In the genomic region with DNA sequence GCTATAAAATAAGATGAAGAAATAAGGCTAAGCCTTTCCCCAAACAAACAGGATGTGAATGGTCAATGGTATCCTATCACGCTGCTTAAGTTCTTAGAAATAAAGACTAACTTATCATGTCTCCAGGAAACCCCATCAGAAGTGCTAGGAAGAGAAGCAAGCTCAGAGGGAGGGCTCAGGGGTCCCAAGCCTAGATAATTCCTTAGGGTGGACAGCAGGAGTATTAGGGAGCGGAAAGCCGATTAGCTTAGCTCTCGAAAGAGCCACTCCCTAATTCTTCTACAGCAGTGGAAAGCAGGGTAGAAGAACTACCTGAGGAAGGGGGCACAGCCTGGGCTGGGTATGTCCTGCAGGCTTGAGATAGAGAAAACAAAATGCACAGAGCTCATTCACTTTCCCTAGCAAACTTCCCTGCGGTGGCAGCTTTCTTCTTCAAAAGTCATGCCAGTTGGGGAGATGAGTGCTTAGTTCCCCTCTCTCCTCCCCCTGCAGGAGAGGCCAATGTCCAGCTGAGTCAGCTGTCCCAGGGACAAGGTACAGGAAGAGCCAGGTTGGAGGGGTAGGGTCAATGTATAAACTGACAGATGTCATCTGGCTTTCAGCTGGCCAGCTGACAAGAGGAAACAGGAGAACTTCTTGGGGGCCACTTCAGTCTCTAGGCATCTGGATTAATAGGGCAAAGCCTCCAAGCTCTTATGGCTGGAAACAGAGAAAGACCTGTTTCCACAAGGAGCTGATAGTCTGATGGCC, we compare ENCODE assay signal across 8 mouse cellular contexts. TPM values are rescaled to one million over a fixed set of nuclear protein-coding genes. Genes with fewer than 3 reads are reported as not detected.
DNase-seq lines count a peak whose midpoint lies in the region; ATAC-seq and TF ChIP-seq lines count a peak whose summit lies in the region.

No protein-coding gene starts in this region.

- TF ChIP-seq POLR2A in heart, adult 2 months (IDR thresholded peaks at IDR 0.05; ENCODE audit: insufficient read depth, low read depth, low read length) = no peak

- TF ChIP-seq EP300 in heart, adult 2 months (IDR thresholded peaks at IDR 0.05; ENCODE audit: insufficient read depth, low read depth, low read length) = no peak

- H3K9me3 ChIP-seq in embryonic facial prominence, embryonic 10.5 days = no peaks in the 10 kb centered on the region
- H3K9me3 ChIP-seq in midbrain, embryonic 12.5 days = no peaks in the 10 kb centered on the region

- H3K79me2 ChIP-seq in heart, adult 2 months (replicated peaks; ENCODE audit: control insufficient read depth, insufficient read depth, low read length) = peaks cover 2% of the 10 kb centered on the region

- intact Hi-C loops in heart, adult 2 months (cut with DNase I) = no loop called here
- intact Hi-C loops in left cerebral cortex, postnatal 25 days (cut with DNase I) = no loop called here

- H3K4me1 ChIP-seq in heart, adult 2 months (ENCODE audit: control insufficient read depth, insufficient read depth, low read length) = peaks cover 7% of the 10 kb centered on the region
- peaks cover 33% of the 10 kb centered on the region for H3K4me1 ChIP-seq in embryonic facial prominence, embryonic 10.5 days
- H3K4me1 ChIP-seq in midbrain, embryonic 12.5 days = peaks cover 31% of the 10 kb centered on the region

- H3K4me3 ChIP-seq in heart, adult 2 months = peak overlapping the region; percentile 95
- peak overlapping the region; percentile 86 for H3K4me3 ChIP-seq in embryonic facial prominence, embryonic 10.5 days
- peak overlapping the region; percentile 95 for H3K4me3 ChIP-seq in midbrain, embryonic 12.5 days

- 32% methylated on average over 5 of the region's 5 CpGs for WGBS in heart, adult 2 months
- 60% methylated on average over 5 of the region's 5 CpGs for WGBS in embryonic facial prominence, embryonic 10.5 days
- 27% methylated on average over 5 of the region's 5 CpGs for WGBS in midbrain, embryonic 12.5 days

- no peak for DNase-seq in heart, adult 2 months
- DNase-seq in heart, adult 18-20 months = no peak
- DNase-seq in embryonic facial prominence, embryonic 10.5 days (ENCODE audit: low spot score) = no peak
- DNase-seq in kidney, adult 18-20 months = peak; percentile 76
- DNase-seq in urinary bladder, postnatal 14 days (ENCODE audit: low spot score) = no peak
- DNase-seq in ovary, adult 18-20 months (ENCODE audit: low spot score) = no peak
- no peak for DNase-seq in left cerebral cortex, postnatal 25 days (ENCODE audit: low spot score in 2 of 2)

- TF ChIP-seq CTCF in heart, adult 2 months (IDR thresholded peaks at IDR 0.05) = no peak

- peak overlapping the region; percentile 92 for H3K4me2 ChIP-seq in midbrain, embryonic 12.5 days (replicated peaks)

- peak overlapping the region; percentile 97 for H3K27ac ChIP-seq in heart, adult 2 months
- H3K27ac ChIP-seq in embryonic facial prominence, embryonic 10.5 days (replicated peaks) = no peak overlapping the region
- no peak overlapping the region for H3K27ac ChIP-seq in midbrain, embryonic 12.5 days (replicated peaks)

- no peaks in the 10 kb centered on the region for H3K27me3 ChIP-seq in heart, adult 2 months (ENCODE audit: control insufficient read depth, insufficient read depth, low read length)
- H3K27me3 ChIP-seq in embryonic facial prominence, embryonic 10.5 days (replicated peaks; ENCODE audit: low read depth, poor library complexity, severe bottlenecking) = peaks cover 10% of the 10 kb centered on the region
- no peaks in the 10 kb centered on the region; the same call in none of the 2 replicates for H3K27me3 ChIP-seq in midbrain, embryonic 12.5 days

- ATAC-seq in midbrain, embryonic 12.5 days (ENCODE audit: low FRiP score, low read depth) = no peak

- no peaks in the 10 kb centered on the region for H3K36me3 ChIP-seq in heart, adult 2 months (ENCODE audit: control insufficient read depth, insufficient read depth, low read length)
- peaks cover 39% of the 10 kb centered on the region for H3K36me3 ChIP-seq in embryonic facial prominence, embryonic 10.5 days (replicated peaks)
- peaks cover 36% of the 10 kb centered on the region for H3K36me3 ChIP-seq in midbrain, embryonic 12.5 days

- peak overlapping the region; percentile 14 for H3K9ac ChIP-seq in heart, adult 2 months (ENCODE audit: low read depth, low read length)
- H3K9ac ChIP-seq in midbrain, embryonic 12.5 days (replicated peaks) = peak overlapping the region; percentile 91

RNA-seq across cellular contexts. Expression of a gene that starts 1.8 kb away (rescaled TPM):
- 10 to 100 TPM; 14.4 to 15.7 TPM for total RNA-seq in heart, adult 2 months (2021)
- 20.4 and 29.9 TPM in 2 replicates for polyA plus RNA-seq in heart, adult 2 months (2012; rRNA removed)
- total RNA-seq in heart, adult 18-20 months (2021) = 10 to 100 TPM; 13.7 to 19.6 TPM
- 6.8 and 7.8 TPM in 2 replicates for polyA plus RNA-seq in embryonic facial prominence, embryonic 10.5 days (2016; fragmentation: Nextera tagmentation; extraction: Ambion mirVana)
- polyA plus RNA-seq in midbrain, embryonic 12.5 days (2016; fragmentation: Nextera tagmentation; extraction: Ambion mirVana) = 19.0 and 19.7 TPM in 2 replicates
- total RNA-seq in left cerebral cortex, postnatal 25 days (2021) = 100 to 1,000 TPM; 207 to 225 TPM

RNA-seq across cellular contexts. Expression of a gene that starts 7.6 kb away (rescaled TPM):
- total RNA-seq in heart, adult 2 months (2021) = 10 to 100 TPM; 18.9 to 20.6 TPM
- polyA plus RNA-seq in heart, adult 2 months (2012; rRNA removed) = 34.3 and 51.3 TPM in 2 replicates
- total RNA-seq in heart, adult 18-20 months (2021) = 10 to 100 TPM; 17.8 to 18.2 TPM
- polyA plus RNA-seq in embryonic facial prominence, embryonic 10.5 days (2016; fragmentation: Nextera tagmentation; extraction: Ambion mirVana) = 53.8 and 53.9 TPM in 2 replicates
- polyA plus RNA-seq in midbrain, embryonic 12.5 days (2016; fragmentation: Nextera tagmentation; extraction: Ambion mirVana) = 34.7 and 39.1 TPM in 2 replicates
- 10 to 100 TPM; 12.5 to 13.8 TPM for total RNA-seq in left cerebral cortex, postnatal 25 days (2021)

RNA-seq across cellular contexts. Expression of a gene that starts 12.8 kb away (rescaled TPM):
- total RNA-seq in heart, adult 2 months (2021) = 10 to 100 TPM in 1 of 2 experiments, 1 to 10 TPM in 1; 6.9 to 10.2 TPM
- 12.6 and 16.0 TPM in 2 replicates for polyA plus RNA-seq in heart, adult 2 months (2012; rRNA removed)
- total RNA-seq in heart, adult 18-20 months (2021) = 1 to 10 TPM; 8.1 TPM
- 29.6 and 31.4 TPM in 2 replicates for polyA plus RNA-seq in embryonic facial prominence, embryonic 10.5 days (2016; fragmentation: Nextera tagmentation; extraction: Ambion mirVana)
- polyA plus RNA-seq in midbrain, embryonic 12.5 days (2016; fragmentation: Nextera tagmentation; extraction: Ambion mirVana) = 33.9 and 38.5 TPM in 2 replicates
- total RNA-seq in left cerebral cortex, postnatal 25 days (2021) = 10 to 100 TPM; 28.4 to 28.6 TPM

RNA-seq across cellular contexts. Expression of a gene that starts 16.2 kb away (rescaled TPM):
- 10 to 100 TPM; 12.8 TPM for total RNA-seq in heart, adult 2 months (2021)
- 12.7 and 14.2 TPM in 2 replicates for polyA plus RNA-seq in heart, adult 2 months (2012; rRNA removed)
- total RNA-seq in heart, adult 18-20 months (2021) = 10 to 100 TPM; 10.7 TPM
- polyA plus RNA-seq in embryonic facial prominence, embryonic 10.5 days (2016; fragmentation: Nextera tagmentation; extraction: Ambion mirVana) = 601 and 615 TPM in 2 replicates
- 351 and 363 TPM in 2 replicates for polyA plus RNA-seq in midbrain, embryonic 12.5 days (2016; fragmentation: Nextera tagmentation; extraction: Ambion mirVana)
- 10 to 100 TPM; 56.6 to 56.8 TPM for total RNA-seq in left cerebral cortex, postnatal 25 days (2021)

RNA-seq across cellular contexts. Expression of a gene that starts 25.8 kb away (rescaled TPM):
- total RNA-seq in heart, adult 2 months (2021) = 10 to 100 TPM; 39.8 to 49.3 TPM
- 37.8 and 51.3 TPM in 2 replicates for polyA plus RNA-seq in heart, adult 2 months (2012; rRNA removed)
- 10 to 100 TPM; 50.0 to 50.8 TPM for total RNA-seq in heart, adult 18-20 months (2021)
- polyA plus RNA-seq in embryonic facial prominence, embryonic 10.5 days (2016; fragmentation: Nextera tagmentation; extraction: Ambion mirVana) = 167 and 175 TPM in 2 replicates
- polyA plus RNA-seq in midbrain, embryonic 12.5 days (2016; fragmentation: Nextera tagmentation; extraction: Ambion mirVana) = 96.4 and 109 TPM in 2 replicates
- 10 to 100 TPM; 14.8 to 22.0 TPM for total RNA-seq in left cerebral cortex, postnatal 25 days (2021)

Comparison
In these comparisons a context has a peak if more than half of its experiments do, and no peak if none do; other contexts are left out.
1. RNA of a gene that starts 1.8 kb away (total RNA-seq): 207 to 225 TPM in left cerebral cortex, postnatal 25 days; 13.7 to 19.6 TPM in heart, adult 18-20 months and 14.4 to 15.7 TPM in heart, adult 2 months; every median in the first group is over 10 times any median in the second.
2. Peak in every context shown above with its lines, with median percentiles within 50 percentile points of each other: H3K4me3 ChIP-seq.